Mouse (Mus musculus) erythroblast, embryonic 14.5 days (primary cell): ENCODE results near the gene Wwc1.

Source experiments
- GATA1 ChIP-seq: IDR thresholded peaks from 2 replicates; pipeline ENCODE4 v1.6.1; 2012; ENCODE audit warnings: low read length, inconsistent platforms, mixed read lengths
- TAL1 ChIP-seq: IDR thresholded peaks from 3 replicates; pipeline ENCODE4 v1.6.1; 2012; ENCODE audit warnings: low read length, inconsistent platforms, mixed read lengths

GRCm38 (mm10) chr11:35882777-35883176, 97.5 kb downstream of the Wwc1 start:
- TF ChIP-seq GATA1 = no peak
- TF ChIP-seq TAL1 = no peak
